Mouse (Mus musculus) C2C12 (cell line): ENCODE results near the gene Ppig.

Experiments
- CEBPB ChIP-seq: IDR thresholded peaks from one replicate; pipeline ENCODE4 v1.6.1; 2011; ENCODE audit warnings: low read depth, mild to moderate bottlenecking, control low read depth, moderate library complexity
- CTCF ChIP-seq: IDR thresholded peaks from one replicate; pipeline ENCODE4 v1.5.1; 2011; ENCODE audit not compliant: control insufficient read depth, insufficient read depth, insufficient read length
- FOSL1 ChIP-seq: IDR thresholded peaks from one replicate; pipeline ENCODE4 v1.8.0; 2011; ENCODE audit warnings: mild to moderate bottlenecking, low read length; ENCODE audit not compliant: poor library complexity, insufficient read depth, severe bottlenecking
- MAX ChIP-seq: IDR thresholded peaks from one replicate; pipeline ENCODE4 v1.6.1; 2011; ENCODE audit warnings: mild to moderate bottlenecking, control low read depth
- MYOD1 ChIP-seq: IDR thresholded peaks from one replicate; pipeline ENCODE4 v1.6.1; 2011; ENCODE audit warnings: low read depth; ENCODE audit not compliant: control insufficient read depth, insufficient read length
- MYOG ChIP-seq: IDR thresholded peaks from one replicate; pipeline ENCODE4 v1.6.1; 2011; ENCODE audit not compliant: control insufficient read depth, insufficient read length; ENCODE audit errors: extremely low read depth
- USF1 ChIP-seq: IDR thresholded peaks from one replicate; pipeline ENCODE4 v1.6.1; 2011; ENCODE audit warnings: low read depth, mild to moderate bottlenecking, control low read depth, moderate library complexity

DNA sequence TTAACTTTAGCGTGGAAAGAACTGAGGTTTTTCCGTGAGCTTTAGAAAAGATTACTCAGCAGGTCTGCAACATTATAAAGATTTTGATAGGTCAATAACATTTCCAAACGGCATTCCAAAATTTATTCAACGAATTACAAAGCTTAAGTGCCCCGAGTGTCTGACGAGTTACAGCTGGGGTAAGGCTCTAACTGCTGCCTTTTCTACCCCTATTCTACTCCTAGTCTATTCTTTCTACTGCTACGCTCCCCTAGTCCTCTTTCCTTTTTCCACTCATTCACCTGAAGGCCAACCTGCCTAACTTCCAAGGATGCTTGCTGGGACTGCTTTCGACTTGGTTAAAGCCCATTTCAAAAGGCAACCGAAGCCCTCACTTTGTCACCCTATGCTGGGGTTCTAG lies 66.6 kb downstream of the Ppig start:
- TF ChIP-seq CTCF (no peak), USF1 (no peak), MAX (no peak), FOSL1 (no peak), MYOD1 (no peak), CEBPB (no peak), MYOG (no peak)
